Mouse (Mus musculus): Measurements from ENCODE around the gene Snapc5.
"Not testable (repeated sequence)": the region's sequence is repeated elsewhere in the genome, so short reads cannot be mapped to it uniquely, and the experiment has no call there.

Snapc5 gene

GRCm38 (mm10) chr9:64198763-64199418, 19.8 kb downstream of the Snapc5 start:
- DNase-seq (ENCODE audit: low read depth, low spot score) = not testable (repeated sequence)

DNA sequence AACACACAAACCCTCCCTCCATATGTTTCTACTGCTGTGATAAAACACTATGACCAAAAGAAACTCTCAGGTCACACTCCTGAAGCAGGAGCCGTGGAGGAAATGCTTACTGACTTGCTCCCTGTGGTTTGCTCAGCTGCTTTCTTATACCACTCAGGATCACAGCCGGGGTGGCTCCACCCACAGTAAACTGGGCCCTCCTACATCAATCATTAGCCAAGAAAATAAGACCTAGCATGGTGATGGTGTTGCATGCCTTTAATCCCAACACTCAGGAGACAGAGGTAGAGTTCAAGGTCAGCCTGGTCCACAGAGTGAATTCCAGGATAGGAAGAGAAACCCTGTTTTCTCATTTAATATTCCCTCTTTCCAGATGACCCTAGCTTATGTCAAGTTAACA, 20.8 kb downstream of the Snapc5 start:
- DNase-seq (ENCODE audit: low read depth, low spot score) = no peak

DNA sequence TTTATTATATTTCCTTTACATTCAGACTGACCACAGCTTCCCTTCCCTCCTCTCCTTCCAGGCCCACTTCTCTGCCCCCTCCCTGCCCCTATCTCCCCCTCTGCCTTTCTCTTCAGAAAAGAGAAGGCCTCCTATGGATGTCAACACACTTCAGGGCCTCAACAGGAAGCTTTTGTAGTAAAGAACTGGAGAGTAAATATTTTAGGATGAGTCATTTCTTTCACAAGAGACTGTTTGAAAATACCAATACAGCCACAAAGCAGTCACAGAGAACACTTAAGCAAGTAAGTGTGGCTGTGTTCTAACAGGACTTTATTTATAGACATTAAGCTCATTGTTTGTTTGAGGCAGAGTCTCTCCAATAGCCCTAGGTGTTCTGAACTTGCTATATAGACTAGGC, 23.3 kb downstream of the Snapc5 start:
- no peak for DNase-seq (ENCODE audit: low read depth, low spot score)

DNA sequence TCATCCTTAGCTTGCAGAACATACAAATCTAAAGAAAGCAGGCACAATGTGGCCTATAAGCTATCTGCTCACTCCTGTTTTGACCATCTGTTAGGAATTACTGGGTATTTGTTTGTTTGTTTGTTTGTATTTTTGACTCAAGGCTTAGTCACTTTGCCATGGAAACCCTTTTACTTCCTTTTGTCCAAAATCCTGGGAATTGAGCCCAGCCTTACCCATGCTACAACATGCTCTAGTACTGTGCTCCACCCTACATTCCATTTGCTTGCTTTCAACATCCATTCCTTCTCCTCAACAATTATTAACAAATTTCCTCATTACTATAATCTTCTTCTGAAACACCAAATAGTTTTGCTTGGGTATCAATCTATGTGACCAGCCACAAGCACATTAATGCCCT, 23.8 kb downstream of the Snapc5 start:
- no peak for DNase-seq (ENCODE audit: low read depth, low spot score)

DNA sequence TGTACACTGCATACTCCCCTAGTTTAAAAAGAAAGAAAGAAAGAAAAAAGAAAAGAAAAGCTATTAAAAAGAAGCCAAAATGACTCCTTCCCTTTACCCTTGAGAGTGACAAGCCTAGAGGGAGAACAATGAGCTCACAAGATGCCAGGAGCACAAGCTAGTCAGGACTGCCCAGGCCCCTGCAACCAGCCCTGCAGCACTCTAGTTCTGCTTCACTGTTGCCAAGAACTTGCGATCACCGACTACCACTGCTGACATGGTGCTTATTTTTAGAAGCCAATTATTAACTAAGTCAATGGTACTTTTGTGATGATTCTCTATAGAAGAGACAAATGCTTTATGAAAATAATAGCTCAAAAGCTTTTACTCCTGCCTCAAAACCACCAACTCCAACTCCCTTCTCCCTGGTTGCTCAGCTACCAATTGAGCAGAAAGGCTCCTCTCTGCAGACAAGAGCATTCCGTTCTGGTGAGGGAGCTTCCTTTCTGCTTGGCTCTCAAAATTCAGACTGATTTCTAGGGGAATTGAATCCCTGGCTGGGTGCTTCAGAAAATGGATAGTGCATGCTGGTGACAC, 28.5 kb downstream of the Snapc5 start:
- no peak for DNase-seq (ENCODE audit: low read depth, low spot score)

DNA sequence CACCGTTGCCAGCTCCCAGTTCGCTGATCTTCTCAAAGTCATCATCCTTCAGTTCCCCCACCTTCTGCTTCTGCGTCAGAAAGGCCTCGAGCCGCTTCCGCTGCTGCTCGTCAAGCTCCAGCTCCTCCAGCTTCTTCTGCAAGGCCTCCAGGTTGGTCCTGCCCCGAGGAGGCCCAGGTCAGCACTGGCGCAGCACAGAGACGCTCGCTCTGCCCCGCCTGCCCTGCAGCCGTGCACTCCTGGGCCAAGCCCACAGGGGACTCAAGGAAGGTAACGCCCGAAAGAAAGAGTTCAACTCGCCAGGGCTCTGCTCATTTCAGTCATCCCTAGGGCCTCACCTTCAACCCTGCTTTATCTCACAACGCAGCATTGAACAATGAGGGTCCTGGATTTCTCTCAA, 35.4 kb downstream of the Snapc5 start:
- no peak for DNase-seq (ENCODE audit: low read depth, low spot score)

GRCm38 (mm10) chr9:64216090-64216489, 37.0 kb downstream of the Snapc5 start:
- no peak for DNase-seq (ENCODE audit: low read depth, low spot score)

DNA sequence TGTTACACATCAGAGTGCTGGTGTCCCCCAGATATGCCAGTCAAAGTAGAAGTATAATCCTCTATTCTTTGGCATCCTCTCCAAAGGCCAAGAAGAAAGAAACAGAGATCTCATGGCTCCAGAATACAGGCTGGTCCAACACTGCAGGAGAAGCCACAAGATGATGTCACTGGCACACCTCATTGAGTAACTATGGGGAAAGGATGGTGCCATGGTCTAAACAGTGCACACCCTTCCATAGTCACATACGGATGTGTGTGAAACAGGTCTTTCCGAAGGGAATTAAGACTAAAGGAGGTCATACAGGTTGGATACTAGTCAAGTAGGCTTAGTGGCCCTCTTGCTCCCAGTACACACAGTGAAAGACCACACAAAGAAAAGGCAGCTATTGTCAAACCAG, 37.6 kb downstream of the Snapc5 start:
- no peak for DNase-seq (ENCODE audit: low read depth, low spot score)

DNA sequence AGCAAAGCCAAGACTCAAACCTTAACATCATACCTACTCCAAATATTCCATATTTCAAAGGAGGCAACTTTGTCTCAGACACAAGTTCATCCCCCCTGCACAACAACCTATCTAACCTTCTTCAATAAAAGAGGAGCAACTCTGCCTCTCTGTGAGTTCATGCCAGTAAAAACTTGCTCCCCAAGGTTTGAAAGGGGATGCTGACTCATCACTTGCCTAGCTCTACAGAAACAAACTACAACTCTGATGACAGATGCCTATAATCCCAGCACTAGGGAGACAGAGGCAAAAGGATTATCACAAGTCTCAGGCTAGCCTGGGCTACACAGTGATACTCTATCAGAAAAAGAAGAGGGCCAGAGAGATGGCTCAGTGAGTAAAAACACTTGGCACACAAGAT, 38.8 kb downstream of the Snapc5 start:
- no peak for DNase-seq (ENCODE audit: low read depth, low spot score)

- no peak for DNase-seq (ENCODE audit: low read depth, low spot score)
These were observed 40.2 kb downstream of the Snapc5 start for GRCm38 (mm10) chr9:64219305-64219704.

DNA sequence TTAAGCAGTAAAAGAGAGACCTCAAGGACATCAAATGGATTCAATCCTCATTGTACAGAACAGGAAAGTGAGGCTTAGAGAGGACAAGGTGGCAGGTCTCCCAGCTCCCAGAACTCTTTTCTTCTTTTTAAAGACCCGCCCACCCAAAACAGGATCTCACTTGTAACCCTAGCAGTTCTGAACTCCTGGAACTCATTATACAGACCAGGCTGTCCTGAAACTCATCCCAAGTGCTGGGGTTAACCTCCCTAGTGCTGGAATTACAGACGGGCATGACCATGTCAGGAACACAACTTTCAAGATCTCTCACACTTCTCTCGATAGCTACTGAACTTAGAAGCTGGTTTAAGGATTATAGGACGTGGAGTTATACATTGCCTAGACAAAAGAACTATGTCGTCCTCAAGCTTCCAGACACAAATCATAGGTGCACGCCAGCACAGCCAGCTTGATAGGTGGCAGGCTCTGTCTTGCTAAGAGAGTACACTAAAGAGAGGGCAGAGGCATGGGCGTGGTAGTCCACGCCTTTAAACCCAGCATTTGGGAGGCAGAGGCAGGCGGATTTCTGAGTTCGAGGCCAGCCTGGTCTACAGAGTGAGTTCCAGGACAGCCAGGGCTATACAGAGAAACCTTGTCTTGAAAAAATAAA, 40.8 kb downstream of the Snapc5 start:
- DNase-seq (ENCODE audit: low read depth, low spot score) = no peak

- no peak for DNase-seq (ENCODE audit: low read depth, low spot score)
These were observed 41.5 kb downstream of the Snapc5 start for GRCm38 (mm10) chr9:64220603-64221002.

- no peak for DNase-seq (ENCODE audit: low read depth, low spot score)
These were observed 42.4 kb downstream of the Snapc5 start for GRCm38 (mm10) chr9:64221480-64221879.

GRCm38 (mm10) chr9:64222098-64222497, 43.0 kb downstream of the Snapc5 start:
- no peak for DNase-seq (ENCODE audit: low read depth, low spot score)

DNA sequence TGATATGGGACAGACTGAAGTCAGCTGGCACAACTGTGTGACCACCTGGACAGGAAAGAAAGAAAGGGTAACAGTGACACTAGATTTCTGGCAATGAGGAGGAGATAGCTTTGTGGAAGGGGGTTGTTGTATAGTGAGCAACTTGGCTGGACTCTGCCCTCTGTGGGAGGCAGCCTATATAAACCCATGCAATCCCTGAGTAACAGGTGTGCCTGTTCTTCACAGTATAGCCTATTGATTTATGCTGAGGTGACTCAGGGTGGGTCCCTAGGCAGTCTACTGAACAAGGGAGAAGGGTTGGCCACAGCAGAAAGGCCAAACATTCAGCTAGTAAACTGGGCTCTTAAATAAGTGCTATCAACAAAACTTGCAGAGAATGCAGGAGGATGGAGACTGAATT, 46.7 kb downstream of the Snapc5 start:
- DNase-seq (ENCODE audit: low read depth, low spot score) = no peak

DNA sequence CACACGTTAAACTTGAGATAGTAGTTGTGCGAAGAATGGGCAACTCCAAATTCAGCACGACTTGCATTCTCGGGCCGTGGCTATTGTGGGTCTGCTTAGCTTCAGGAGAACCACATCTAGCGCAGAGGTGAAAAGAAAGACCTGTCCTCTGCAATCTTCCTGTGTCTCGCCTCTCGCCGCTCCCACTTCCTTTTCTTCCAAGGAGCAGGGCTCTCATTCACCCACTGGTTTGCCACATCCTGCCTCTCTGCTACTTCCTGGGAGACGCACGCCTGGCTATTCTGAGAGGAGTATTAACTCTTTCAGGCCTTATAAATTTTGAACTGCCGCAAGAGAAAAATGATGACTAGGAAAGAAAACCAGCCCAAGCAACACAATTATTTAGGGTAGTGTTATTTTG, 48.7 kb downstream of the Snapc5 start:
- DNase-seq (ENCODE audit: low read depth, low spot score) = no peak

DNA sequence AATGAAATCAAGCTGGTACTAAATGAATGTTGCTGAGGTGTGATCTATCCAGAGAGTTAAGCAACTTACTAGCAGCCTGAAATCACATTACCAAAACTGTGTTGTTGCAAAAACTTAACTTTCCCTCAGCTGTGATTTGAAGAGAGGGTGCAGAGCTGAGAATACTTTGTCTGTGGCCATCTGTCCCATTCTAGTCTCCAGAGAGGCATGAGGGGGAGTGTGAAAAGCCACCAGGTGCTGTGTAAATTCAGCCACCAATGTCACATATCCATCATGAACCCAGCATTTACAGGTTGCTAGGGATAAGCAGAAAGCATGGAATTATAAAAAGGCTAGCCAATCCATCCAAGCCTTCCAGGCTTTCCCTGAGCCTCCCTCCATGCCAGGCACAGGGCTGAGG, 49.9 kb downstream of the Snapc5 start:
- no peak for DNase-seq (ENCODE audit: low read depth, low spot score)

GRCm38 (mm10) chr9:64231171-64231570, 52.1 kb downstream of the Snapc5 start:
- DNase-seq (ENCODE audit: low read depth, low spot score) = no peak

DNA sequence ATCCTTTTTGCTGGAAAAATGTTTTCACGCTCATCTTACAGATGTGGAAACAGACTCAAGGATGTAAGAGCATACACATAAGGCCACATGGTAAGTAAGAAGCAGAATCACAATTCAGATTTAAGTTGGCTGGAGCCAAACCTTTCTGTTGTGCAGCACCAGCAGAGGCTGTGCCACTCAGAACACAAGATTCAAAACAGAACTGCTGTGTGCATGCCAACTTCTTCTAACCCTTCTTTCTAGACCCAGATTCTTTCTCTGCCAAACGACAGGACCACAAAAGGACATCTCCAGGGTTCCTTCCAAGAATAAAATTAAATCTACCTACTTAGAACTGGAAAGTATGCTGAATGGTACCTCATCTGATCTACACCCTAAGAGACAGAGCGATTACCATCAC, 52.6 kb downstream of the Snapc5 start:
- DNase-seq (ENCODE audit: low read depth, low spot score) = no peak

GRCm38 (mm10) chr9:64232257-64232957, 53.3 kb downstream of the Snapc5 start:
- no peak for DNase-seq (ENCODE audit: low read depth, low spot score)
